Mouse (Mus musculus) ZHBTc4 (cell line): ENCODE results near the gene Sptssb.

Experiments used
- DNase-seq: peaks from one replicate; pipeline ENCODE4 v3.0.0-alpha.2; 2011; ENCODE audit warnings: low read depth, low spot score

Gene Sptssb

DNA sequence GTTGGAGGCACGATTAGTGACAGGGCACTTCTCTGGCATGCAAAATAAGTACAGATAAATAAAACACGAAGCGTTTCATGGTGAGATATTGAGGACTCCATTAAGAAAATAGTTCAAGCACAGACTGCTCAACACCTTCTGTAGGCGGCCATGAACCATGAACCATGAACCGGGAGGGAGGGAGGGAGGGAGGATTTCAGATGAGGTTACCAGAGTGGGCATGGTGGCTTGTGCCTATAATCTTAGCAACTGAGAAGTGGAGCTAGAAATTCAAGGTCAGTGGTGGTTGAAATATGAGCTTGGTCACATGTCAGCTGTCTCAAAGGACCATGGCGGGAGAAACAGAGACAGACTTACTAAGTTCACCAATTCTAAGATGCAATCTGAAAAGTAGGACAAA is 20.3 kb downstream of the Sptssb start:
- no peak for DNase-seq

DNA sequence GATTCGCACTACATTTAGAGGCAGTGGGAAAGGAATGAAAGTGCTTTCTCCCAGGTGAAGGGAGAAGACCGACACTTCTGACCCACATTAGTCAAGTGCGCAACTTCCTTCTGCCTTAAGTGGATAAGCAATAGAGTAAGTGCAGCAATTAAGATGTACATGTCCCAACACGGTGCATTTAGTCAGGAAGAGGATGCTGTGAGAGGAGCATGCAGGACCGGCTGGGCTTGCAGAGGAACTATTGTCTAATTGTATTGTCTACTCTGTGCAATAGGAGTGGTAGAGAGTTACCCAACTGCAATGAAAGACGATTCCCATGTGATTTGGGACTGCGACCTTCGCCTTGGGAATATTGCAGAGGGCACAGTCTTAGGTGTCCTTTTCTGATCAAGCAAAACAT is 30.2 kb downstream of the Sptssb start:
- no peak for DNase-seq

DNA sequence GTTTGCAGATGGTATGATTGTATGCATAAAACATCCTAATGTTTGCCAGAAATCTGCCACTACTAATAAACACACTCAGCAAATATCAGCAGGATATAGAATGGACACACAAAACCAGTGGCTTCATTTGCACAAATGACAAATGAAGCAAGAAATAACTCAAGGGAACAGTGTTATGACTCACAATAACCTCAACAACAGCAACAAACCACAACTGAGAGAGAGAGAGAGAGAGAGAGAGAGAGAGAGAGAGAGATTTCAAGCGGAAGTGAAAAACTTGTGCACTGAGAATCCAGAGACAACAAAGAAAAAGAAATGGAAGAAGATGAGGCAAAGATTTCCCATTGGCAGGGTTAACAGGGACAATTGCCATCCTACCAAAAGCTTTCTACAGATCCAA is 35.2 kb downstream of the Sptssb start:
- no peak for DNase-seq

DNA sequence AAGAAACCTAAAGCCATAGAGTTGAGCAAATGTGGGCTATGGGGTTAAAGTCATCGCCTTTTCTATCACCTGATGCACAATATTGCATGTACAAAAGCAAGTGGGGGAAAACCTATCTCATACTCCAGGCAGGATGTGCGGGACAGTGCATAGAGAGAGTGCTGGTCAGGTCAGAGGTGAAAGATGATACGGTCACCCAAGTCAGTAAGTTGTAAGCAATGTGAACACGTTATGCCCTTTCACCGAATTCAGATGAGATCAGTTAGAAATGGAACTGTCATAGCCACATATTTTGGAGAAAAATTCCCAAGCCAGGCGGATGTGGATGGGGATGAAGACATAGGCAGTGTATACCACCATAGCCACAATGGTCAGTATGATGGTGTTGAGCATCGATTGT is 39.1 kb downstream of the Sptssb start:
- DNase-seq = no peak

DNA sequence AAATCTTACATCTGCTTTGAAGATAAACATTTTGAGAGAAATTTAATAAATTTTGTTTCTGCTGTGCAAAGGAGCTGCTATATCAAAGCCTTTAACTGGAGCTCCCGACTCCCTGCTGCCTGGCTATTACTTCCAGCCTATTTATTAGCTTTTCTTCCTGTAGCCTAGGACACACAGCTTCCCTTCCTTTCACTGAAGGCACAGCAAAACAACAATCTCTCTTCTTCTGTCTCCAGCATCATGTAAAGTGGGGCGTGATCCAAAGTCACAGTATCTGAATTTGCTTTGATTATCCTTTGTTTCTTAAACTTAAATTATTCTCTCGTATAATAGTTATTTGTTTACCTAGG is 39.9 kb downstream of the Sptssb start:
- no peak for DNase-seq

DNA sequence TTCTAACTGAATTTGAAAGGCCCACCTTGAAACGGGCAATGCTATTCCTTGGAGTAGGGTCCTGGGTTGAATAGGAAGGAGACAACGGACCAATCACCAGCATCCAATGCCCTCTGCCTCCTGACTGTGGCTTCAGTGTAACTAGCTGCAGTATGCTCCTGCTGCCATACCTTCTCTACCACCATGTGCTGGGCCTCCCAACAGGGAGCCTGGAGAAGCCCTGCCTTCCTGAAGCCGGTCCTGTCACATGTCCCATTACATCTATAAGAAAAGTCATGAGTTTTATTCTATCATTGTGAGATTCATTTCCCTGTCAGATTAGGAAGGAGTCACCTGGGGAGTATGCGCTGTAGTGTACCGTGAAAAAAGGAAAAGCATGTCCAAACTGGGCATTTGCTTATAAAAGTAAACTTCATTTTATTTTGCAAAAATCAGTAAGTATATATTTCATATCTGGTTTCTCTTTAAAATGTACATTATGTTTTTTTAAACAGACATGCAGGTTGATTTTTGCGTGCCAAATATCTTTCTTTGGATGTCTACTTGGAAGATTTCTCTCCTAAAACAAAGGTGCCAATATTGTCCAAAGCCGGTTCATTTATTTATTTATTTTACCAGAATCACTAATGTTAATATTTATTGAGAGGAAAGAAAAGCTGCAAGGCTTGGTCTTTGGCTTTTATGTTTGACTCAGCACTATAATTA is 40.4 kb downstream of the Sptssb start:
- DNase-seq = no peak

DNA sequence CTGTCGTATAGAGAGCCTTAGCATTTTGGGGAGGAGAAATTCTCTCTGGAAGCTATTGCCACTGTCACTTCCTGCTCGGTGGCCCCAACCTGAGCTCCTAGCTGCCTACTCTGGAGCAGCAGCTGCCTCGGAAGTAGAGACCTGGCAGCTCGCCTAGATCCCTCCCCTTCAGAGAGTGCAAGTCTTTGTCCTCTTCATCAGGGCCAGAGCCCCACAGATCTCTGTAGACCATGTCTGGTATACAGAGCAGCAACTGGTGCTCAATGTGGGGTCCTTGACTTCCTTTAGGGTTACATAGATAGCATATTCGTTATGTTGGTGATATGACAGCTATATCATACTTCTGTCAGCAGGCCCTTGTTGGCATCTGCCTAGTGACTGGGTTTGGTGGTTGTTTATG is 41.3 kb downstream of the Sptssb start:
- DNase-seq = no peak

DNA sequence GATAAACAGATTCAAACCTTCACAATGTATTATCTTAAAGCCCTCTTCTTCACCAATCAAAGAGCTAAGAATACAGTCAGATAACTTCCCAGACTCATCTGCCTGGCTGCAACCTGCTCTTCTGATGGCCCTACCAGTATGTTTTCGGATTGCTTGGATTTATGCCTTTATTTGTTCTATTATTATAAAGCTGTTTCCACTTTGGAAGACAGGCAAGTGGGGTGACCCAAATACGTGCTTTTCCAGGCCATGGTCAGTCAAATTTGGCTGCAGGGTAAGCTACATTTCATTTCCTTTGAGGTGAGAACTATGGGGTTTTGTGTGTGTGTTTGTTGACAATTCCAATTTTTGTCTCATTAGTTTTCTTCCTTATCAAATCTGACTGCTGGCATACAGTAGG is 43.2 kb downstream of the Sptssb start:
- DNase-seq = no peak

DNA sequence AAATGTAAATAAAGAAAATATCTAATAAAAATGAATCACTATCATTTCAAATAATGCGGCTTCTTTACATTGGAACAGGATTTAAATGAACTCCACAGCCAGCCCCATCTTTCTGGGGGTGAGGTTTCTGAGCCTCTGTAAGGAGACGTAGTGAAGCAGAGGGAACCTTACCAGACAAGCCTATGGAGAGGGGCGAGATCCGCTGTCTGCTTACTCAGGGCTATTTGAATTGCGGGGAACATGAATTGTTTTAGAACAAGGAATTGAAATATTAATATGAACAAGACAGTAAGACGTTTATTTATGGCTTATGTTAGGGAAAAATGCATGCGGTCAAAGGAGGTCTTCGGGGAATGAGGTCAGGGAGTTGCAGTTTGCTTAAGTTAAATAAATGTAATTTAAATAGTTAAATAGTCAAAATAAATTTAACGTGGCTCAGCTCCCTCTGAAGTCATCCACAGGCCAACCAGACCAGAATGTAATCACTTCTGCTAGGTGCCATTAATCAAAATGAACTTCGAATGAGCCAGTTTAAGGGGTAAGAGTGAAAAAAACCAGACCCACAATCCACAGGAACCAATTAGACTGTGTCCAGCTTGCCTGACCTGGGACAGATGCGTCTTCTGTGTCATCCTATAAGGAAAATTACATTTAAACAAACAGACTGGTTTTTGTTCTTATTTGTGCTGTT is 46.6 kb downstream of the Sptssb start:
- DNase-seq = no peak

DNA sequence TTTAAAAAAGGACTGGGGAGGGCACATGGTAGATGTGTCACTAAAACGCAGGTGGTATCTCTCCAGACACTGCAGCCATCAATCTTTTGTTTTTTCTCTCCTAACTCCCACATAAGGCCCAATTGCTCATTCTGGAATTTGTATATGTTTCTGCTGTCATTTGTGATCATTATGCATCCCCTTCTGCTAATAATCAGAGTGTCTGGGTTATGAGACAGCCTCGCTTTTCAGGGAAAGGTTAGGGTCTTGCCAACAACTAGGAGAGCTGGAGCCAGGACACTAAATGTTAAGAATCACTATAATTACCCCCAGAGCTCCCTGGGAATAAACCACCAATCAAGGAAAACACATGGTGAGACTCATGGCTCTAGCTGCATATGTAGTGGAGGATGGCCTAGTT is 47.3 kb downstream of the Sptssb start:
- DNase-seq = no peak

DNA sequence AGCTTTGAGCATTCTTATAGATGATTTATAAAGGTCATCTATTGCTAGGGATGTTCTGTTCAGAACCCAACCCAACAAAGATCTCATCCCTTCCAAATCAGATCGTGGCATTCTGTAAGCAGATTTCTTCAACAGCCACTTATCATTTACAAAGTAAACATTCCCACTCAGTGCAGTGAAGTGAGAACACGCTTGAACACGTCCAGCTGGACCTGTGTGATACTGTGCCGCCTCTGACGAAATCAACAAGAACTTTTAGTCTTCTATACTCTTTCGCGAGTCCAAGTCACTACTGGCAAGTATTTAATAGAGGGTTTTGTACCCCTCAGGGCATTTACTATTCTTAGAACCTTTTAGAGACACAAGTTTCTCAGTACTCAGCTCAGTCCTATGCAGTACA is 51.3 kb downstream of the Sptssb start:
- DNase-seq = no peak

DNA sequence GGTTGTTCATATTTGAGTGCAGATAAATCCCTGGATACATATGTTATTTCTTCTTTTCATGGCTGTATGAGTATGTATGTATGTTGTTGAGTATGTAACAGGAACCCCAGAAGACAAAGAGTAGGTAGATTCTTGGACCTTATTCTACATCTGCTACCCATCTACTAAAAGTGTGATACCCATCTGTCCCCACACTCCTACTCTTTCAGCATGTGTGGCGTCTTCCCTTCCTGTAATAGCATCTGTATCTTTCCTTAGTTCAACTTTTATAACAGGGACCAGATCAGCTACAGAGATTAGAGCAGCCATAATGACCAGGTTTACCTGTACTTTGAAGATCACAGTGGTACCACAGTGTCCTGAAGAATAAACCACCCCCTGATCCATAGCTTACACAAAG is 56.6 kb downstream of the Sptssb start:
- DNase-seq = no peak

DNA sequence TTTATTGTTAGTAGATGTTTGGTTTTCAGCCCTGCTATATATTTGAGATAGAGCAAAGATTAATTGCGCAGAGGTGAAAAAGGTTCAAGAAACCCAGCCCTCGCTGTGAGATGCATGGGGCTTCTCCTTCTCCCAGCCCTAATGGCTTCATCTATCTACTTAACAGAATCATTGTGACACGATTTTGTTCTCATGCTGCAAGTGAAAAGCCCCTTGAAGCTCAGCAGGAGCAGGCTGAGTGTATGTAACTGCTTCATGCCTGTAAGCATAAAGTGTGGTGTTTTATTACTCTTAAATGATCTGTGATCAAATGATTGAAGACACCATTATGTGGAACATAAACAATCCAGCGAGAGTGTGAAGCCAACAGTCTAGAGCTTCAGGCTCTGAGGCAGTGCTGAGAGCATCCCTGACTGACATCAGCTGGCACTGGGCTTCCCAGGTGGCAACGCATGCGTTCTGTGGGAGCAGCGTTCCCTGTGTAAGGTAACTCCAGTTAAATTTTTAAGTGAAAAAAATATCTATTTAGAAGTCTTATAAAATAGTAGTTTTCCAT is 58.8 kb downstream of the Sptssb start:
- no peak for DNase-seq

DNA sequence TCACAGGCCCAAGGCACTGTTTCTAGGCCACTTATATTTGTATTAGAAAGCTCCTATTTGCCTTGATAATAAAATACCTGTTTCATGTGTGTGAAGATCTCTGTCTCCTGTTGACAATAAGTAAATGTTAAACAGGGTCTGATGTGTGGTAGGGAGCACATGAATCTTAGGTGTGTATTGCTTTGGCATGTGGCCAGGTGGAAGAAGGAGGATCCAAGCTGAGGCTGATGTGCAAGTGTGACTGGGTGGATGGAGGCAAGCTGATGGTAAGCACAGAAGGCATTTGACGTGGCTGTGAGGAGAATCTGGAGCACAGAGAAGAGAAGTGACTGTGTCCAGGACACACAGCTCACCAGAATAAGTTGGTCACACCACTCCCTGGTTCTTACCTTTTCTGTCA is 60.6 kb downstream of the Sptssb start:
- no peak for DNase-seq

DNA sequence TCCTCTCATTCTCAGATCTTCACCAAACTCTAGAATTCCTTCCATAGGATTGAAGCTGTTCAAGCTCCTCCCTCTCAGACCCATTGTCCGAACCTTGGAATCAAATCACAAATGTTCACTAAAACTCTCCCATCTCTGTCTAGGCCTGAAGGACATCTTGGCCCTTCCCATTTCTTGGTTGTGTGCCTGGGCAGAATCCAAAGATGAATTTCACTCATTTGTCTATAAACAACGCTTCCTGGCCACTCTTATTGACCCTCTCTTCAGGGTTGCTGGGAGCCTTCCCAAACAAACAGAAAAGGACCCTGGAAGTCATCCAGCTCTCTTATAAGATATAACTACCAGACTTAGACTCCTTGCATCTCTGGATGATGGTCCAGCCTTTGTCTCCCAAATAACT is 61.8 kb downstream of the Sptssb start:
- no peak for DNase-seq

DNA sequence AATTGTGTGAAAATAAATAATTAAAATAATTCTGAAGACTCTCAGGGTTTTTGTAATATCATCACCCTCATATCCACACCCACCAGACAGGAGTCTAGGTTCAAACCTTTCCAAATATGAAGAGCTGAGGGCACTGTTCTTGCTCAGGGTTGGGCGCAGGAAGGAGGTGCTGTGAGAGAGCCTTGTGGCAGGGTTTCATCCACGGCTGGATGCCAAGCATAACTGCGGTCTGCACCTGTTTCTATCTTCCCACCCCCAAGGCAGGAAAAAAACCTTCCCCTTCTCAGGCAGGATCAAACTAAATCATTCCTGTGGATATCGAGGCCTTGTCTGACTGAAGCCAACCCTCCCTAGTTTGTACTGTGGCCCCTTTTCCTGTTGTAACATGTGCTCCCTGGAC is 62.2 kb downstream of the Sptssb start:
- no peak for DNase-seq

DNA sequence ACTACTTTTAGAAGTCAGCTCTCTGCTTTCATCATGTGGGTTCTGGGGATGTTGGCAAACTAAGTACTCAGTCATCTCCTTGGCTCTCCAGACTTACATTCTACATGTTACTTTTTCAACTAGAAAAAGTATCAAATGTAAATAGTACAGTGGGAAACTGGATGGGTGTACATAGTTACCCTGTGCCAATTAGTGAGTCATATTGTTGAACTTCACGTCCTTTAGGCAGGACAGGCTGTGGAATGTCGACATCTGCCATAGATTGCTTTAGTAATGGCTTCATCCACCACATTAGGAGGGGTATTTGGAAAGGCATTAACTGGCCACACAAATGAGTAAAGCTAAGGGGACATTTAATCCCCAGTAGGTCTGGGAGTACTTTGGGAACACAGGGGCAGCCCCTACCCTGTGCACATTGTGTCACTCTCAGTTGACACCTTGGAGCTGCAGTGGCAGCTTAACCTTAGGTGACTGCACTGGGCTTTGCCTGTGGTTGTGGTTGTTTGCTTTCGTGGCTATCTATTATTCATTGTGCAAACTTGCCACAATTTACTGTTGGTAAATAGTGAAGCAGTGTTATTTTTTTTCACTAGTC is 66.8 kb downstream of the Sptssb start:
- no peak for DNase-seq

DNA sequence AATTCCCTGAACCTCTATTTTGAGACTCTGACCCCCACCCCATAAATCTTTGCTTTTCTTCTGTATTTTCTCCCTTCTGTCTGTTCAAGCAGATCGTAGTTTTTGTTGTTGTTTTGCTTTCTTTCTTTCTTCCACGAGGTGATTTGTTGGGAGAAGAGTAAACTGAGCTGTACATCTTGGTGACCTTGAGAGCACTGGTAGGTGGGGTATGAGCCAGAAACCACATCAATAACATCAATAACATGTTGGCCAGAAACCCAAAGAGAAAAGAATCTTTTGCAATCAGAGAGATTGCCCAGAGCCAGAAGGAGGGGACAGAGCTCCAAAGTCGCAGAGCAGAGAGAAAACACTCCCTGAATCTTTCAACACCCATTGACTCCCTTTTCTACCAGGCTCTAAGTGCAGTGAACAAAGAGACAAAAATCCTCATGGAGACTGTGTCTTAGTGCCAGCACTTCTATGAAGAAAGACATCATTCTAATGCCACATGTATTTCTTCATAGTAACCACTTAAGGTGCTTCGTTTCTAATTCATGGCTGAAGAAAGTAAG is 80.4 kb downstream of the Sptssb start:
- no peak for DNase-seq

DNA sequence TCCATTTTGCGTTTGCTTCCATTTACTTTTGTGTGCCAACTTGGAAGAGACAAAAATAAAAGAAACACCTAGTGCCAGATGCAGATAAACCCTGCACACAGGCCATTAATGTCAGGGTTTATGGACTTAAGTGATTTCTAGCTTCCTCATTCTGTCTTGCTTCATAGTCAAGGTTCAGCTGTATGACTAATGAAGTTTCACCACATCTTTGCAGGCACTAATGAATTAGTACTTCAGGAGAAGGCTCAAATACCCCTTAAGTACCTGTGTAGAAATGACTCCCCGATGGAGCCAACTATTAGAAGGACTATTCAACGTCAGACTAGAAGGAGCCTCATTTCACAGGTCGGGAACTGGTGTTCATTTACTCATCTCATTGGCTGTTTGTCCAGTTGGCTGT is 86.4 kb downstream of the Sptssb start:
- DNase-seq = no peak
